Mouse (Mus musculus) G1E-ER4 (cell line): ENCODE measurements around the gene Npepl1. TPM values are rescaled to one million over a fixed set of nuclear protein-coding genes. Genes with fewer than 3 reads are reported as not detected.

Experiments
- GATA1 ChIP-seq: IDR thresholded peaks from one replicate; pipeline ENCODE4 v1.8.0; 2012; ENCODE audit warnings: low read length, inconsistent platforms
- polyA plus RNA-seq: library from polyadenylated mRNA; stranded (reverse); fragments of >175 nt; gene quantifications from 2 replicates; pipeline ENCODE4 v1.2.3, GENCODE M21; 2012

Npepl1 gene
- polyA plus RNA-seq, 1 experiment = 282 TPM

- TF ChIP-seq GATA1 = no peak
Observed at GRCm38 (mm10) chr2:174082380-174082918, 27.7 kb upstream of the Npepl1 start.

DNA sequence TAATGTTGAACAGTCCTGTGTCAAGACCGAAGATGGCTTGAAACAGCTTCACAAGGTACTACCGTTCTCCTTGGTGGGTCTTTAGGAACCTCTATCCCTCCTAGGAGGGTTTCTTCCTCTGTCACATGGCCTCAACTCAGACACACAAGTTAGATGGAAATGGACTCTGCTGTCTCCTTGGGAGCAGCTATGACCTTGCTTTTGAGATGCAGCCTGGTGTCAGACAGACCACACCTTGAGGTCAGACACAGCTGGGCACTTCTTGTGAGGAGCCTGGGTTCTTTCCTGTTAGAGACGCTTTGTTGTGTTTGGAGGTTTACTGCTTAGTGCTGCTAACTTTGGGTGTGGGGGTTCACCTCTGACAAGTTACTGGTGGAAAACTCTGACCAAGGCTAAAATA, 15.1 kb upstream of the Npepl1 start:
- TF ChIP-seq GATA1 = no peak

- TF ChIP-seq GATA1 = no peak
Observed at GRCm38 (mm10) chr2:174102399-174102798, 7.8 kb upstream of the Npepl1 start.

GRCm38 (mm10) chr2:174103527-174103926, 6.6 kb upstream of the Npepl1 start:
- no peak for TF ChIP-seq GATA1

GRCm38 (mm10) chr2:174107375-174107774, 2.8 kb upstream of the Npepl1 start:
- TF ChIP-seq GATA1 = no peak

- TF ChIP-seq GATA1 = no peak
Observed at GRCm38 (mm10) chr2:174110783-174111549, 817 bp downstream of the Npepl1 start.

DNA sequence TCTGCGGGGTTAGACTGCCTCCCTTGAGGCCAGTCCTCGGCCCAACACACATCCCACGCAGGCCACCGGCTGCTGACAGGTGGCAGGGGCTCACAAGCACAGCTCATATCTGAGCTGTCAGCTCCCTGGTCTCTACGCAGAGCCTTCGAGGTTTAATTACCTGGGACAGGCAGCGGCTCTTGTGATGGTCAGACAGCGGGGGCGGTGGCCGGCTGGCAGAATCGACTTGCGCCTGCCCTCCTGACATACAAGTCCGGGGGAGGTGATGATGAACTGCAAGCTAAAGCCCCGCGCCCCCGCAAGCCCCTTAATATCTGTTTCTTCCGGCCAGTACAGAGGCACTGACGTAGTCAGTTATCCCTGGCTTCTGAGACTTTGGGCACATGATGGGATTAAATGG, 2.8 kb downstream of the Npepl1 start:
- no peak for TF ChIP-seq GATA1

DNA sequence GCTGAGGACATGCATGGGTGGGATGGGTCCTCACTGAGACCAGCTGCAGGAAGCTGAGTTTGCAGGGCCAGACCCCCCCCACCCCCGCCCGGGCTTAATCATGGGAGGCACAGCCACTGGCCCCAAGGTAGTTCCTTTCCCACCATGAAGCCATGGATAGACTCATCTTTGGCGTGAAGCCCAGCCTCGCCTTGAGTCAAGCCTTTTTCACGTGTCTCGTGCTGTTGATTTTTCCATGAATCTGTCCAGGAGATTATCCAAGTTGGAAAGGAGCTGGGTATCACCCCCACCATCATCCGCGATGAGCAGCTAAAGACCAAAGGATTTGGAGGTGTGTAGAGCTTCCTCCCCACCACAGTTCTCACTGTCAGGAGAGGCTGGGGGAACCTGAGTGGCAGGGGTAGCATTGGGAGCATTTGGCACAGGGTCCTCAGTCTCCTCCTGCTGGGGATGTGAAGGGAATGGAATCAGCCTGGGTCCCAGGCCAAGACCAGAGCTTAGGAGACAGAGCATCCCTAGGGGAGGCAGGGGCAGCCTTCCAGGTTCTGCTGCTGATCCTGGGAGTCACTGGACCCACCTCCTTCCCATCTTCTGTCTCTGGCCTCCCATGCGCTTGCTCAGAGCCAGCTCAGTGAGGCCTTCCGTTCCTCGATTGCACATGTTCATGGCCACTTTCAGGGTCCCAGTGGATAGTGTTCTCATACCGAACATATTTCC, 4.2 kb downstream of the Npepl1 start:
- TF ChIP-seq GATA1 = no peak

DNA sequence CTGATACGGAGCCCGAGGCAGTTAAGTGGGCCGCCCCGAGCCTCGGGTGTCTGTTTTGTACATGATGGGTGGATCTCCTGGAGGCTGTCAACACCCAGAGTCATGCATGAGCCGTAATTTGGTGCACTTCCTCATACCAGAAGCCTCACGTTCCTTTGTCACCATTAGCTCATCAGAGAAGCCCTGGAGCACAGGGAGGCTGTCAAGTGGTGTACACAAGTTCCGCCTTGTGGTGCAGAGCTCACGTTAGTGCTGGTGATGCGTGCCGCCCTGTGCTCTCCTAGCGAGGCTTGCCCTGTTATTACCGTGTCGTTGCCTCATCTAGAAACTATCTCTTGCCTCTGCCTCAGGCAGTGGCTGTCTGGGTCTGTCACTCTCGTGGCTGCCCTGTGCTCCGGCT, 6.8 kb downstream of the Npepl1 start:
- no peak for TF ChIP-seq GATA1

- TF ChIP-seq GATA1 = no peak
Observed at GRCm38 (mm10) chr2:174118141-174118540, 8.0 kb downstream of the Npepl1 start.

DNA sequence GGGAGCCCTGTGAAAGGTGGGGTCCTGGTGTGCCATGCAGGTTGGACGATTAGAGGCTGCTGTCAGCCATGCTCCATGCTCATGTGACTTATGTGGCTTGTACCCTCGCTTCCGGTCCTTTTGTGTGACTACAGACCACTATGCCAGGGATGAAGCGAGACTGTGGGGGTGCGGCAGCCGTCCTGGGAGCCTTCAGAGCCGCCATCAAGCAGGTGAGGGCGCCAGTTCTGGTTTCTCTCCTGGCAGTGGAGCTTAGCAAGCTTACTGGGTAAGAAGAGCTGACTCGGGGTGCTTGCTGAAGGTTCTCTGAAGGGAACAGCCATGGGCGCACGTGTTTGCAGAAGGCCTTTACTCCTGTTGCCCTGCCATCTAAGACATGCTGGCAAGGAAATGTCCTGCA, 9.1 kb downstream of the Npepl1 start:
- TF ChIP-seq GATA1 = no peak

GRCm38 (mm10) chr2:174120631-174121030, 10.5 kb downstream of the Npepl1 start:
- TF ChIP-seq GATA1 = no peak

- TF ChIP-seq GATA1 = no peak
Observed at GRCm38 (mm10) chr2:174121411-174121947, 11.3 kb downstream of the Npepl1 start.

GRCm38 (mm10) chr2:174122331-174122730, 12.2 kb downstream of the Npepl1 start:
- no peak for TF ChIP-seq GATA1

DNA sequence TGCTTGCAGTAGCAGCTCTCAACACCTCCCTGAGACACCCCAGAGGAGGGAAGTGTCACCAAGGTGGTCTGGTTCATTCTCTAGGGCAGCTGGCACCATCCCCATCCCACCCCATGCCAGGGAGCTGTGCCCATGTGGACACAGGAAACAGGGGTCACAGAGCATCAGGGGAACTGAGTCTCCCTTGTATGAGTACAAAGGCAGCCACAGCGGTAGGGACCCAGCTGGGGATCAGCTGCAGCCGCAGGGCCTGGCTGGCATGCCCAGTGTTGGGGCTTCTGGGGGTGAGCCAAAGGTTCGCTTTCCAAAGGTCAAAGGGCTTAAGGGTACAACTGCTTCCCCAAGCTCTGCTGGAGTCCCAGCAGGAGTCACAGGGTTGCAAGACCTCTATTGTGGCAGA, 13.6 kb downstream of the Npepl1 start:
- no peak for TF ChIP-seq GATA1
